Mouse (Mus musculus) C2C12 (cell line): ENCODE results near the gene Ccne1.

Source experiments
- CEBPB ChIP-seq: IDR thresholded peaks from one replicate; pipeline ENCODE4 v1.6.1; 2011; ENCODE audit warnings: low read depth, mild to moderate bottlenecking, control low read depth, moderate library complexity
- CTCF ChIP-seq: IDR thresholded peaks from one replicate; pipeline ENCODE4 v1.5.1; 2011; ENCODE audit not compliant: control insufficient read depth, insufficient read depth, insufficient read length
- FOSL1 ChIP-seq: IDR thresholded peaks from one replicate; pipeline ENCODE4 v1.8.0; 2011; ENCODE audit warnings: mild to moderate bottlenecking, low read length; ENCODE audit not compliant: poor library complexity, insufficient read depth, severe bottlenecking
- MAX ChIP-seq: IDR thresholded peaks from one replicate; pipeline ENCODE4 v1.6.1; 2011; ENCODE audit warnings: mild to moderate bottlenecking, control low read depth

DNA sequence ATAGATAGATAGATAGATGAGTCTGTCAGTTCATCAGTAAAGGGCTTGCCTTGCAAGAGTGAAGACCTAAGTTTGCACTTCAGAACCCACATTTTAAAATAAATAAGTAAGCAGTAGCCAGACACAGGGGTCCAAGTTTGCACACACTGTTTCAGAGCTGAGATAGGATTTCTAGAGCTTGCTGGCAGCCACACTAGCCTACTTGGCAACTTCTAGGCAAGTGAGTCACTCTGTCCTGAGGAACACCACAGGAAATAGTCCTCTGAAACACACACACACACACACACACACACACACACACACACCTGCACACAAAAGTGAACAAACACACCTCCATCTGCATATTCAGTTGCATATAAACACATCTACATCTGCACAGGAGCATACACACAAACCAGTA lies 24.4 kb downstream of the Ccne1 start:
- TF ChIP-seq CTCF: no peak
- TF ChIP-seq MAX: no peak
- no peak for TF ChIP-seq CEBPB
- no peak for TF ChIP-seq FOSL1
